Mouse (Mus musculus): Measurements from ENCODE around the gene Trabd.

The Trabd gene

GRCm38 (mm10) chr15:89074613-89075477 is at the start of gene Trabd:
Gene Trabd, plus strand, starts transcription at chr15:89075124.
- peak; percentile 64 for DNase-seq (ENCODE audit: low read depth)

- no peak for DNase-seq (ENCODE audit: low read depth)
Measured at GRCm38 (mm10) chr15:89044381-89044780, 30.5 kb upstream of the Trabd start.

- no peak for DNase-seq (ENCODE audit: low read depth)
Measured at GRCm38 (mm10) chr15:89046356-89046755, 28.6 kb upstream of the Trabd start.

GRCm38 (mm10) chr15:89054666-89055065 is 20.3 kb upstream of the Trabd start:
- DNase-seq (ENCODE audit: low read depth): no peak

- DNase-seq (ENCODE audit: low read depth): no peak
Measured at GRCm38 (mm10) chr15:89058736-89059135, 16.2 kb upstream of the Trabd start.

GRCm38 (mm10) chr15:89059161-89059931 is 15.6 kb upstream of the Trabd start, which contains the start of gene Panx2:
Gene Panx2, plus strand, starts transcription at chr15:89059734.
- no peak for DNase-seq (ENCODE audit: low read depth)

- DNase-seq (ENCODE audit: low read depth): no peak
Measured at GRCm38 (mm10) chr15:89060032-89060681, 14.8 kb upstream of the Trabd start.

- no peak for DNase-seq (ENCODE audit: low read depth)
Measured at GRCm38 (mm10) chr15:89060811-89061460, 14.0 kb upstream of the Trabd start.

GRCm38 (mm10) chr15:89061761-89062517 is 13.0 kb upstream of the Trabd start:
- DNase-seq (ENCODE audit: low read depth): no peak

GRCm38 (mm10) chr15:89062518-89062910 is 12.4 kb upstream of the Trabd start:
- DNase-seq (ENCODE audit: low read depth): no peak

GRCm38 (mm10) chr15:89063001-89063400 is 11.9 kb upstream of the Trabd start:
- DNase-seq (ENCODE audit: low read depth): no peak

- no peak for DNase-seq (ENCODE audit: low read depth)
Measured at GRCm38 (mm10) chr15:89063536-89063935, 11.4 kb upstream of the Trabd start.

- DNase-seq (ENCODE audit: low read depth): no peak
Measured at GRCm38 (mm10) chr15:89064891-89065290, 10.0 kb upstream of the Trabd start.

GRCm38 (mm10) chr15:89067609-89068008 is 7.3 kb upstream of the Trabd start:
- no peak for DNase-seq (ENCODE audit: low read depth)

- no peak for DNase-seq (ENCODE audit: low read depth)
Measured at GRCm38 (mm10) chr15:89068226-89068625, 6.7 kb upstream of the Trabd start.

GRCm38 (mm10) chr15:89069336-89069840 is 5.5 kb upstream of the Trabd start:
- no peak for DNase-seq (ENCODE audit: low read depth)

GRCm38 (mm10) chr15:89070606-89071005 is 4.3 kb upstream of the Trabd start:
- DNase-seq (ENCODE audit: low read depth): no peak

GRCm38 (mm10) chr15:89073993-89074603 is 826 bp upstream of the Trabd start:
- no peak for DNase-seq (ENCODE audit: low read depth)

GRCm38 (mm10) chr15:89075478-89076147 is 689 bp downstream of the Trabd start:
- peak; percentile 94 for DNase-seq (ENCODE audit: low read depth)

GRCm38 (mm10) chr15:89076156-89076731 is 1.3 kb downstream of the Trabd start:
- DNase-seq (ENCODE audit: low read depth): peak; percentile 46

Data from NIH3T3 (cell line).